Mouse (Mus musculus) hindbrain, embryonic 14.5 days (tissue): ENCODE results near the gene Bbs9. TPM values are rescaled to one million over a fixed set of nuclear protein-coding genes. Genes with fewer than 3 reads are reported as not detected.

Experiments used
- ATAC-seq: fragments of 200-750 bp; cut with Nextera tagmentation; 2 replicates; pipeline ENCODE4 v1.8.0; 2017; ENCODE audit warnings: moderate number of reproducible peaks, mild to moderate bottlenecking, moderate TSS enrichment, moderate library complexity; ENCODE audit not compliant: low FRiP score
- DNase-seq: peaks from one replicate; pipeline ENCODE4 v3.0.0-alpha.2; 2015; ENCODE audit warnings: low spot score
- H3K27ac ChIP-seq: fragments of 300-500 bp; sonication (generic); 2 replicates; pipeline ENCODE4 v1.5.1; 2014; ENCODE audit warnings: mild to moderate bottlenecking, moderate library complexity
- H3K27me3 ChIP-seq: fragments of 300-500 bp; sonication (generic); 2 replicates; pipeline ENCODE4 v1.6.1; 2014; ENCODE audit warnings: mild to moderate bottlenecking, low read length, mixed read lengths; ENCODE audit not compliant: control insufficient read depth, insufficient read depth
- H3K36me3 ChIP-seq: fragments of 300-500 bp; sonication (generic); replicated peaks from 2 replicates; pipeline ENCODE4 v1.6.1; 2014; ENCODE audit not compliant: control insufficient read depth, insufficient read depth
- H3K4me1 ChIP-seq: fragments of 300-500 bp; sonication (generic); replicated peaks from 2 replicates; pipeline ENCODE4 v1.6.1; 2014; ENCODE audit warnings: antibody characterized with exemption, low read length, mixed read lengths; ENCODE audit not compliant: control insufficient read depth, insufficient read depth
- H3K4me2 ChIP-seq: fragments of 300-500 bp; sonication (generic); replicated peaks from 2 replicates; pipeline ENCODE4 v1.6.1; 2014; ENCODE audit warnings: mild to moderate bottlenecking, moderate library complexity
- H3K4me3 ChIP-seq: fragments of 300-500 bp; sonication (generic); replicated peaks from 2 replicates; pipeline ENCODE4 v1.5.1; 2014; ENCODE audit warnings: mild to moderate bottlenecking, low read length
- H3K9ac ChIP-seq: fragments of 300-500 bp; sonication (generic); 2 replicates; pipeline ENCODE4 v1.6.1; 2014
- H3K9me3 ChIP-seq: fragments of 300-500 bp; sonication (generic); 2 replicates; pipeline ENCODE4 v1.6.1; 2016; ENCODE audit warnings: low read length; ENCODE audit not compliant: control insufficient read depth
- WGBS: fragments of 180-500 bp; shearing (Covaris S2); extraction: QIAGEN DNeasy Blood & Tissue Kit; methylation state at CpG from one replicate; pipeline ENCODE4 v1.1.7; 2014; 5-methylcytosine and 5-hydroxymethylcytosine counted together
- polyA plus RNA-seq: library from polyadenylated mRNA; unstranded; fragments of >200 nt; fragmentation: Nextera tagmentation; extraction: Ambion mirVana; gene quantifications from 2 replicates; pipeline ENCODE4 v1.2.1, GENCODE M21; 2014

Bbs9 gene
- polyA plus RNA-seq, 1 experiment from 2014 or later = 20.0 TPM

- Histone ChIP-seq H3K9me3 (no peaks in the 10 kb centered on the region), H3K9ac (no peak overlapping the region), H3K4me1 (no peaks in the 10 kb centered on the region), H3K4me2 (no peak overlapping the region), H3K36me3 (no peaks in the 10 kb centered on the region), H3K27ac (no peak overlapping the region), H3K4me3 (no peak overlapping the region), H3K27me3 (no peaks in the 10 kb centered on the region)
- no peak for DNase-seq
- WGBS = 93% methylated on average over 12 of the region's 12 CpGs
- ATAC-seq = no peak
Observed at GRCm38 (mm10) chr9:22484562-22485308, 9.2 kb downstream of the Bbs9 start.

GRCm38 (mm10) chr9:22486211-22486610 is 10.7 kb downstream of the Bbs9 start:
- no peaks in the 10 kb centered on the region for H3K9me3 ChIP-seq
- H3K4me3 ChIP-seq = no peak overlapping the region
- H3K9ac ChIP-seq = no peak overlapping the region
- no peaks in the 10 kb centered on the region for H3K4me1 ChIP-seq
- no peak for ATAC-seq
- DNase-seq = no peak
- H3K27ac ChIP-seq = no peak overlapping the region
- 93% methylated on average over 7 of the region's 7 CpGs for WGBS
- H3K4me2 ChIP-seq = no peak overlapping the region
- no peaks in the 10 kb centered on the region for H3K27me3 ChIP-seq
- H3K36me3 ChIP-seq = no peaks in the 10 kb centered on the region

- 71% methylated on average over 9 of the region's 9 CpGs for WGBS
- H3K27me3 ChIP-seq = no peaks in the 10 kb centered on the region
- H3K9me3 ChIP-seq = no peaks in the 10 kb centered on the region
- no peak for ATAC-seq
- no peak overlapping the region for H3K4me3 ChIP-seq
- no peaks in the 10 kb centered on the region for H3K36me3 ChIP-seq
- H3K4me2 ChIP-seq = no peak overlapping the region
- no peak for DNase-seq
- H3K9ac ChIP-seq = no peak overlapping the region
- H3K27ac ChIP-seq = no peak overlapping the region
- H3K4me1 ChIP-seq = no peaks in the 10 kb centered on the region
Observed at GRCm38 (mm10) chr9:22488963-22489362, 13.4 kb downstream of the Bbs9 start.

- Histone ChIP-seq H3K36me3 (no peaks in the 10 kb centered on the region), H3K4me2 (no peak overlapping the region), H3K27me3 (no peaks in the 10 kb centered on the region), H3K9ac (no peak overlapping the region), H3K4me3 (no peak overlapping the region), H3K9me3 (no peaks in the 10 kb centered on the region), H3K4me1 (no peaks in the 10 kb centered on the region), H3K27ac (no peak overlapping the region)
- no peak for ATAC-seq
- 87% methylated on average over 9 of the region's 9 CpGs for WGBS
- DNase-seq = no peak
Observed at GRCm38 (mm10) chr9:22494203-22494807, 18.8 kb downstream of the Bbs9 start.

- no peaks in the 10 kb centered on the region for H3K27me3 ChIP-seq
- H3K4me2 ChIP-seq = no peak overlapping the region
- no peak overlapping the region for H3K4me3 ChIP-seq
- H3K9me3 ChIP-seq = no peaks in the 10 kb centered on the region
- H3K27ac ChIP-seq = no peak overlapping the region
- no peak overlapping the region for H3K9ac ChIP-seq
- ATAC-seq = no peak
- H3K36me3 ChIP-seq = no peaks in the 10 kb centered on the region
- no peak for DNase-seq
- no peaks in the 10 kb centered on the region for H3K4me1 ChIP-seq
- WGBS = 83% methylated on average over 2 of the region's 2 CpGs
Observed at GRCm38 (mm10) chr9:22495133-22495532, 19.6 kb downstream of the Bbs9 start.

- H3K27ac ChIP-seq = no peak overlapping the region
- no peak overlapping the region for H3K9ac ChIP-seq
- H3K4me3 ChIP-seq = no peak overlapping the region
- no peaks in the 10 kb centered on the region for H3K36me3 ChIP-seq
- ATAC-seq = no peak
- H3K9me3 ChIP-seq = no peaks in the 10 kb centered on the region
- 87% methylated on average over 6 of the region's 6 CpGs for WGBS
- no peak overlapping the region for H3K4me2 ChIP-seq
- no peaks in the 10 kb centered on the region for H3K4me1 ChIP-seq
- DNase-seq = no peak
- H3K27me3 ChIP-seq = no peaks in the 10 kb centered on the region
Observed at GRCm38 (mm10) chr9:22497021-22497767, 21.7 kb downstream of the Bbs9 start.

- Histone ChIP-seq H3K27ac (no peak overlapping the region), H3K4me1 (no peaks in the 10 kb centered on the region), H3K27me3 (no peaks in the 10 kb centered on the region), H3K36me3 (no peaks in the 10 kb centered on the region), H3K9ac (no peak overlapping the region), H3K4me3 (no peak overlapping the region), H3K4me2 (no peak overlapping the region), H3K9me3 (no peaks in the 10 kb centered on the region)
- WGBS = 74% methylated on average over 2 of the region's 2 CpGs
- no peak for ATAC-seq
- no peak for DNase-seq
Observed at GRCm38 (mm10) chr9:22502972-22503371, 27.5 kb downstream of the Bbs9 start.

GRCm38 (mm10) chr9:22503581-22503980 is 28.1 kb downstream of the Bbs9 start:
- H3K9ac ChIP-seq = no peak overlapping the region
- H3K27ac ChIP-seq = no peak overlapping the region
- no peak overlapping the region for H3K4me2 ChIP-seq
- H3K27me3 ChIP-seq = no peaks in the 10 kb centered on the region
- H3K4me1 ChIP-seq = no peaks in the 10 kb centered on the region
- H3K9me3 ChIP-seq = no peaks in the 10 kb centered on the region
- WGBS = 87% methylated on average over 5 of the region's 5 CpGs
- H3K4me3 ChIP-seq = no peak overlapping the region
- no peaks in the 10 kb centered on the region for H3K36me3 ChIP-seq
- no peak for ATAC-seq
- no peak for DNase-seq

GRCm38 (mm10) chr9:22505574-22505973 is 30.1 kb downstream of the Bbs9 start:
- DNase-seq (no peak), ATAC-seq (no peak)
- H3K36me3 ChIP-seq = no peaks in the 10 kb centered on the region
- no peaks in the 10 kb centered on the region for H3K9me3 ChIP-seq
- no peaks in the 10 kb centered on the region for H3K4me1 ChIP-seq
- 88% methylated on average over 2 of the region's 2 CpGs for WGBS
- no peak overlapping the region for H3K4me3 ChIP-seq
- no peak overlapping the region for H3K9ac ChIP-seq
- no peak overlapping the region for H3K4me2 ChIP-seq
- H3K27ac ChIP-seq = no peak overlapping the region
- no peaks in the 10 kb centered on the region for H3K27me3 ChIP-seq
